Mouse (Mus musculus) limb, embryonic 11.5 days (tissue): Measurements from ENCODE around the gene Ptbp3. TPM values are rescaled to one million over a fixed set of nuclear protein-coding genes. Genes with fewer than 3 reads are reported as not detected.

Source experiments
- ATAC-seq: fragments of 200-750 bp; cut with Nextera tagmentation; 2 replicates; pipeline ENCODE4 v1.8.0; 2017; ENCODE audit warnings: low read depth; ENCODE audit not compliant: insufficient number of reproducible peaks, low FRiP score, low TSS enrichment
- DNase-seq: peaks from one replicate; pipeline ENCODE4 v3.0.0-alpha.2; 2015; ENCODE audit warnings: low spot score
- H3K27ac ChIP-seq: fragments of 300-500 bp; sonication (generic); replicated peaks from 2 replicates; pipeline ENCODE4 v1.5.1; 2014; ENCODE audit warnings: low read depth, mild to moderate bottlenecking, low read length
- H3K27me3 ChIP-seq: fragments of 300-500 bp; sonication (generic); 2 replicates; pipeline ENCODE4 v1.6.1; 2014; ENCODE audit warnings: mild to moderate bottlenecking, low read length, mixed read lengths; ENCODE audit not compliant: control insufficient read depth, insufficient read depth
- H3K36me3 ChIP-seq: fragments of 300-500 bp; sonication (generic); 2 replicates; pipeline ENCODE4 v1.6.1; 2014; ENCODE audit warnings: mild to moderate bottlenecking, low read length, moderate library complexity, mixed read lengths; ENCODE audit not compliant: control insufficient read depth, insufficient read depth
- H3K4me1 ChIP-seq: fragments of 300-500 bp; sonication (generic); 2 replicates; pipeline ENCODE4 v1.6.1; 2014; ENCODE audit warnings: low read length, mixed read lengths; ENCODE audit not compliant: control insufficient read depth, insufficient read depth
- H3K4me2 ChIP-seq: fragments of 300-500 bp; sonication (generic); 2 replicates; pipeline ENCODE4 v1.6.1; 2014; ENCODE audit warnings: low read depth, mild to moderate bottlenecking, moderate library complexity; ENCODE audit not compliant: severe bottlenecking
- H3K4me3 ChIP-seq: fragments of 300-500 bp; sonication (generic); 2 replicates; pipeline ENCODE4 v1.5.1; 2014; ENCODE audit warnings: low read depth, low read length
- H3K9ac ChIP-seq: fragments of 300-500 bp; sonication (generic); 2 replicates; pipeline ENCODE4 v1.6.1; 2014; ENCODE audit warnings: mild to moderate bottlenecking, low read length
- H3K9me3 ChIP-seq: fragments of 300-500 bp; sonication (generic); 2 replicates; pipeline ENCODE4 v1.6.1; 2016; ENCODE audit warnings: low read length; ENCODE audit not compliant: control insufficient read depth
- WGBS: fragments of 180-500 bp; shearing (Covaris S2); extraction: QIAGEN DNeasy Blood & Tissue Kit; methylation state at CpG from one replicate; pipeline ENCODE4 v1.1.7; 2014; 5-methylcytosine and 5-hydroxymethylcytosine counted together
- polyA plus RNA-seq: library from polyadenylated mRNA; unstranded; fragments of >200 nt; fragmentation: Nextera tagmentation; extraction: Ambion mirVana; gene quantifications from 2 replicates; pipeline ENCODE4 v1.2.1, GENCODE M21; 2014

The Ptbp3 gene
- polyA plus RNA-seq, 1 experiment from 2014 or later, result 47.7 TPM

DNA sequence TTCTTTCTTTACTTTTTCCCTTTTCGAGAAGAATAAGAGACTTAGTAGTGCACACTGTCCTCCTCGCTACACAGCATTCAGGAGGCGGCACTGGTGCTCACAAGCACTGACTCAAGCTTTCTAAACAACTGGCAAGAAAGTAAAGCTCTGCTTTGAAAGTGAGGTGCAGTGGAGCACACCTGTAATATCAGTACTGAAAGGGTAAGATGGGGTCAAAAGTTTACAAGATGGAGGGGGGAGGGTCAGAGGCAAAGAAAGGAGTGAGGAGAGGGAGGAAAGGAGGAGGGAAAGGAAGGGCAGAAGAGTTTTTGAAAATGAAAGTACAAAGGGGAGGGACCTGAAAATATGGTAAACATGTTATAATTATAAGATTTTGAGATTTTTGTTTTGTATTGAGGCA, 43.7 kb downstream of the Ptbp3 start:
- Histone ChIP-seq H3K4me3 (no peak overlapping the region), H3K4me1 (no peaks in the 10 kb centered on the region), H3K36me3 (peaks cover 12% of the 10 kb centered on the region; the same call in 1 of the 2 replicates), H3K27ac (no peak overlapping the region), H3K4me2 (no peak overlapping the region), H3K9ac (no peak overlapping the region), H3K9me3 (no peaks in the 10 kb centered on the region), H3K27me3 (no peaks in the 10 kb centered on the region)
- DNase-seq (no peak), ATAC-seq (no peak)
- 80% methylated on average over 3 of the region's 3 CpGs for WGBS

DNA sequence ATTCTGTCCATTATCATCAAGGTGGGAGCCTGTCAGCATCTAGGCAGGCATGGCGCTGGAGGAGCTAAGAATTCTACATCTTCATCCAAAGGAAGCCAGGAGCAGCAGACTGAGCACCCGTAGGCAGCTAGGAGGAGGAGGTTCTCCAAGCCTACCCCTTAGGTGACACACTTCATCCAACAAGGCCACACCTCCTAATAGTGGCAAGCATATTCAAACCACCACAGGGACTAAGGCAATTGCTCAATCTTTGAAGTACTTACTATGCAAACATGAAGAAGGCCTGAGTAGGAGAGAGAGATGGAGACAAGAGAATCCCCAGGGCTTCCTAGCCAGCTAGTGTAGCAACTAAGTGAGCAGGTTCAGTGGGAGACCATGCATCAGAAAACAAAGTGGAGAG, 58.1 kb downstream of the Ptbp3 start:
- Histone ChIP-seq H3K9me3 (no peaks in the 10 kb centered on the region), H3K27ac (no peak overlapping the region), H3K36me3 (no peaks in the 10 kb centered on the region; the same call in 1 of the 2 replicates), H3K4me3 (no peak overlapping the region), H3K9ac (no peak overlapping the region), H3K4me2 (no peak overlapping the region), H3K27me3 (no peaks in the 10 kb centered on the region), H3K4me1 (no peaks in the 10 kb centered on the region)
- DNase-seq, result no peak
- no peak for ATAC-seq
- 88% methylated on average over 2 of the region's 2 CpGs for WGBS

GRCm38 (mm10) chr4:59471306-59471705, 77.9 kb downstream of the Ptbp3 start:
- Histone ChIP-seq H3K4me1 (no peaks in the 10 kb centered on the region), H3K27me3 (no peaks in the 10 kb centered on the region)
- no peak for ATAC-seq

DNA sequence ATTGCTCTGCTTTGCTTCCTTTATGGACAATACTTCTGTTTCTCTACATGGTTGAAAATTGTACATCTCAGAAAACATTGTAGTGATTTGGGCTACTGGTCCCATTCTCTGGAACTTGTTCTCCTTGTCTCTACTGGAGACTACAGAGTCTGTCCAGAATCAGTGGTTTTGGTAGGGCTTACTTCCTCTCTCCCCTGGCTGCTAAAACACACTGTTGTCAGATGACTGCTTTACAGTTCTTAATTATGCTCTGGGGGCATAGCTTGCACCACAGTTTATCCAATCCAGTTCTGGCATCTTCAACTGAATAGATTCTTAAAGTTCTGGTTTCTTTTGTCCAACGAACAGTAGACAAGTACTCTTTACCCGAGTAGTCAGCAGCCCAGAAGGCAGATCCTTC, 83.7 kb downstream of the Ptbp3 start:
- ATAC-seq (no peak), DNase-seq (no peak)
- no peak overlapping the region for H3K27ac ChIP-seq
- H3K4me3 ChIP-seq, result no peak overlapping the region
- H3K9me3 ChIP-seq, result no peaks in the 10 kb centered on the region
- no peaks in the 10 kb centered on the region for H3K27me3 ChIP-seq
- H3K4me2 ChIP-seq, result no peak overlapping the region
- 78% methylated on average over 2 of the region's 2 CpGs for WGBS
- H3K36me3 ChIP-seq, result no peaks in the 10 kb centered on the region
- no peaks in the 10 kb centered on the region for H3K4me1 ChIP-seq
- H3K9ac ChIP-seq, result no peak overlapping the region

More at GRCm38 (mm10) chr4:59471306-59471705, 77.9 kb downstream of the Ptbp3 start:
- no peak overlapping the region for H3K27ac ChIP-seq
- no peak overlapping the region for H3K4me2 ChIP-seq
- DNase-seq, result no peak
- H3K9ac ChIP-seq, result no peak overlapping the region
- no peak overlapping the region for H3K4me3 ChIP-seq
- no peaks in the 10 kb centered on the region for H3K36me3 ChIP-seq
- H3K9me3 ChIP-seq, result no peaks in the 10 kb centered on the region

DNA sequence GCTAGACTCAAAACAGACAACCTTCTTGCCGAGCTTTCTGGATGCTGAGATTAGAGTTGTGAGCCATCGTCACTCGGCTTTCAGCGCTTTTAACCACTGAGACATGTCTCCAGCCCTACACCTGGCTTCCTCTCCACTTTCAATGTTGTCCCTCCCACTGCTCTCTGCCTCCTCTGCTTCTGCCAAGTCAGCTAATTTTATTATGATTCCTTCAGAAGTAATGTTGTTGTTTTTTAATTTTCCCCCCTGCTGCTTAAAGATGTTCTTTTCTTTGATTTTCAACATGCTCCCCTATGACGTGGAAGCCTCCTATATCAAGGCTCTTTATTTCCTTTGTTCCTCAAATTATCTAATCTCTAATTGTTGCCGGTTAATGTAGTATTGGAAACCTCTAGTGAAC, 84.5 kb downstream of the Ptbp3 start:
- 90% methylated on average over 6 of the region's 6 CpGs for WGBS
- no peak overlapping the region for H3K4me2 ChIP-seq
- no peak overlapping the region for H3K27ac ChIP-seq
- no peaks in the 10 kb centered on the region for H3K36me3 ChIP-seq
- ATAC-seq, result no peak
- H3K9ac ChIP-seq, result no peak overlapping the region
- H3K9me3 ChIP-seq, result no peaks in the 10 kb centered on the region
- no peak for DNase-seq
- 0 out of 2 replicates have a peak, but pooled peaks cover 1% of the 10 kb centered on the region for H3K4me1 ChIP-seq
- H3K4me3 ChIP-seq, result no peak overlapping the region
- H3K27me3 ChIP-seq, result no peaks in the 10 kb centered on the region

- no peaks in the 10 kb centered on the region for H3K27me3 ChIP-seq
- H3K4me1 ChIP-seq, result 0 out of 2 replicates have a peak, but pooled peaks cover 2% of the 10 kb centered on the region
- H3K36me3 ChIP-seq, result no peaks in the 10 kb centered on the region
- DNase-seq, result no peak
- no peak overlapping the region for H3K4me3 ChIP-seq
- WGBS, result 80% methylated on average over 6 of the region's 6 CpGs
- no peak overlapping the region for H3K27ac ChIP-seq
- no peak overlapping the region for H3K4me2 ChIP-seq
- ATAC-seq, result no peak
- no peak overlapping the region for H3K9ac ChIP-seq
- no peaks in the 10 kb centered on the region for H3K9me3 ChIP-seq
Measured at GRCm38 (mm10) chr4:59462494-59462893, 86.7 kb downstream of the Ptbp3 start.

DNA sequence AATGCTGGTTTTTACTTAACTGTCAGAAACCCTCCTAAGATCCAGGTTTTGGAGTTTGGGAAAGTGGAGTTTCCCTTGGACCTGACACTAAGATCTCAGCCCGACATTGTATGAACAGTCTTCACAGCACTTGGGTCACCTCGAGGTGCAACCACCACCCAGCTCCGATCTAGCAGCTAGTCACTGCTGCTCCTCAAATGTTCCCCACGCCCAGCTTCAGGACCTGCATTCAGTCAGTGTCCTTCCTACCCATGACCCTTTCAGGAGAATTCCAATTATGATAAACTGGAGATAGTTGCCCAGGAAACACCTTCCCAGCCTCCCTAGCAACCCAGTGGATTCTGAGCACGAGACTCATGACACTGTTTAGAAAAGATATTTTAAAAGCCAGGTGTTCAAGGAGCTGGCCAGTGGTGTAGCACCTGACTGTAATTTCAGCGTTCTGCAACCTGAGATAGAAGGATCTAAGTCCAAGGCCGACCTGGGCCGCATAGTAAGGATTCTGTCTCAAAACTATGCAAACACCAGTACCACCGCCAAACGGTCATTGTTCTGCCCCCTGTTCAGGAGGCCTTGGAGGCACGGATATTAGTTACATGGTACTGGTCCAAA, 87.9 kb downstream of the Ptbp3 start:
- H3K4me1 ChIP-seq, result 0 out of 2 replicates have a peak, but pooled peaks cover 2% of the 10 kb centered on the region
- H3K27ac ChIP-seq, result no peak overlapping the region
- 88% methylated on average over 11 of the region's 11 CpGs for whole genome bisulfite sequencing
- no peak overlapping the region for H3K9ac ChIP-seq
- H3K4me3 ChIP-seq, result no peak overlapping the region
- ATAC-seq, result no peak
- no peaks in the 10 kb centered on the region for H3K27me3 ChIP-seq
- no peak overlapping the region for H3K4me2 ChIP-seq
- no peak for DNase-seq
- no peaks in the 10 kb centered on the region for H3K36me3 ChIP-seq
- no peaks in the 10 kb centered on the region for H3K9me3 ChIP-seq

GRCm38 (mm10) chr4:59459216-59459955, 89.8 kb downstream of the Ptbp3 start:
- WGBS, result 85% methylated on average over 13 of the region's 13 CpGs
- no peaks in the 10 kb centered on the region for H3K36me3 ChIP-seq
- H3K4me3 ChIP-seq, result no peak overlapping the region

More at GRCm38 (mm10) chr4:59459216-59459955, 89.8 kb downstream of the Ptbp3 start:
- Histone ChIP-seq H3K4me2 (no peak overlapping the region), H3K27ac (no peak overlapping the region), H3K9me3 (no peaks in the 10 kb centered on the region), H3K9ac (no peak overlapping the region), H3K4me1 (0 out of 2 replicates have a peak, but pooled peaks cover 2% of the 10 kb centered on the region), H3K27me3 (no peaks in the 10 kb centered on the region)
- DNase-seq (no peak), ATAC-seq (no peak)
